Mouse (Mus musculus): ENCODE measurements around the gene Ntn3.

Ntn3 gene

GRCm38 (mm10) chr17:24209043-24209915 lies at the start of gene Ntn3:
Gene Ntn3 (minus strand): TSS chr17:24209531.
- peak; percentile 70 to 78 for DNase-seq (ENCODE audit: low spot score in 2 of 2)

GRCm38 (mm10) chr17:24258981-24259380 lies 49.6 kb upstream of the Ntn3 start:
- DNase-seq (ENCODE audit: low spot score in 2 of 2), result no peak

- no peak for DNase-seq (ENCODE audit: low spot score in 2 of 2)
Measured at GRCm38 (mm10) chr17:24252329-24252728, 43.0 kb upstream of the Ntn3 start.

- peak; percentile 95 to 96 for DNase-seq (ENCODE audit: low spot score in 2 of 2)
Measured at GRCm38 (mm10) chr17:24251320-24252069, 42.2 kb upstream of the Ntn3 start, which contains the start of gene Ccnf. Gene Ccnf (minus strand): TSS chr17:24251484.

GRCm38 (mm10) chr17:24250988-24251319 lies 41.6 kb upstream of the Ntn3 start:
- no peak for DNase-seq (ENCODE audit: low spot score in 2 of 2)

GRCm38 (mm10) chr17:24248641-24249040 lies 39.3 kb upstream of the Ntn3 start:
- no peak for DNase-seq (ENCODE audit: low spot score in 2 of 2)

- no peak for DNase-seq (ENCODE audit: low spot score in 2 of 2)
Measured at GRCm38 (mm10) chr17:24244061-24244460, 34.7 kb upstream of the Ntn3 start.

GRCm38 (mm10) chr17:24243311-24243969 lies 34.1 kb upstream of the Ntn3 start:
- DNase-seq (ENCODE audit: low spot score in 2 of 2), result no peak

GRCm38 (mm10) chr17:24236921-24237320 lies 27.6 kb upstream of the Ntn3 start:
- DNase-seq (ENCODE audit: low spot score in 2 of 2), result no peak

GRCm38 (mm10) chr17:24236479-24236878 lies 27.1 kb upstream of the Ntn3 start:
- no peak for DNase-seq (ENCODE audit: low spot score in 2 of 2)

GRCm38 (mm10) chr17:24227941-24228340 lies 18.6 kb upstream of the Ntn3 start:
- no peak for DNase-seq (ENCODE audit: low spot score in 2 of 2)

GRCm38 (mm10) chr17:24226721-24227120 lies 17.4 kb upstream of the Ntn3 start:
- DNase-seq (ENCODE audit: low spot score in 2 of 2), result no peak

- DNase-seq (ENCODE audit: low spot score in 2 of 2), result no peak
Measured at GRCm38 (mm10) chr17:24225851-24226250, 16.5 kb upstream of the Ntn3 start.

GRCm38 (mm10) chr17:24224741-24225140 lies 15.4 kb upstream of the Ntn3 start:
- no peak for DNase-seq (ENCODE audit: low spot score in 2 of 2)

GRCm38 (mm10) chr17:24223513-24223912 lies 14.2 kb upstream of the Ntn3 start:
- DNase-seq (ENCODE audit: low spot score in 2 of 2), result no peak

- DNase-seq (ENCODE audit: low spot score in 2 of 2), result no peak
Measured at GRCm38 (mm10) chr17:24222653-24223052, 13.3 kb upstream of the Ntn3 start.

- peak; percentile 86 to 90 for DNase-seq (ENCODE audit: low spot score in 2 of 2)
Measured at GRCm38 (mm10) chr17:24220435-24221411, 11.4 kb upstream of the Ntn3 start, which contains the start of gene Tedc2. Gene Tedc2 (minus strand): TSS chr17:24220851.

GRCm38 (mm10) chr17:24216836-24217235 lies 7.5 kb upstream of the Ntn3 start:
- DNase-seq (ENCODE audit: low spot score in 2 of 2), result no peak

GRCm38 (mm10) chr17:24213186-24213585 lies 3.9 kb upstream of the Ntn3 start:
- DNase-seq (ENCODE audit: low spot score in 2 of 2), result no peak

GRCm38 (mm10) chr17:24212441-24213018 lies 3.2 kb upstream of the Ntn3 start:
- no peak for DNase-seq (ENCODE audit: low spot score in 2 of 2)

Measured in urinary bladder, postnatal 4 days (tissue).